Mouse (Mus musculus): ENCODE results near the gene Rnh1.

DNA sequence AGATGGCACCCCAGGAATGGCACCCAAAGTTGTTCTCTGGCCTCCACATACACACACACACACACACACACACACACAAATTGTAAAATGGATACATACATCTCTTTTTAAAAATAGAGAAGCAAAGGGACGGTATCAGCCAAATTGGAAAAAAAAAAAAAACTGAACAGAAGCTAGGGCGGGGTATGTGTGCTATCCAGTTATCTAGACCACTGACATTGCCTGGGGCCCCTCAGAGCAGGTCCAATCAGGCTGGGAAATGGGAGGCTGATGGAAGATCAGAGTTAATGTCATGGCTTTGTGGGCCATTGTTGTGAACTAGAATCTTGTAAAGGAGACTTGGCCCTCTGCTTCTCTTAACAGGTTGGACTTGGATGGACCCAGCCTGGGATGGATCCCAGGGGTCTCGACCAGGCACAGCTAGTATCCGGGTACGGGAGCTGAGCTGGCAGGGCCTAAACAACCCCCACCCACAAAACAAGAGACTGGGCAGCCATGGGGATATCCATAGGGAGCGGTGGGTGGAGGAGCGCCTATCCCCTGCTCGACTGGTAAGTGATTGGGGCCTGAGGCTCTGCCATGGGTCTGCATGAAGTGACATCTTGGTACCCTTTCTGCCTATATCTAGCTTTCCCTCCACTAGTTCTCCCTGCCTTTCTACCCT is 24.1 kb upstream of the Rnh1 start:
- no peak for TF ChIP-seq CTCF (IDR thresholded peaks at IDR 0.05; ENCODE audit: extremely low read depth, insufficient read depth, low read length)
- TF ChIP-seq POLR2A (IDR thresholded peaks at IDR 0.05; ENCODE audit: extremely low read depth, insufficient read depth, low read length), result no peak

Measured in cortical plate, adult 2 months (tissue).